Mouse (Mus musculus): ENCODE data around the gene Crybg3.

Crybg3 gene

DNA sequence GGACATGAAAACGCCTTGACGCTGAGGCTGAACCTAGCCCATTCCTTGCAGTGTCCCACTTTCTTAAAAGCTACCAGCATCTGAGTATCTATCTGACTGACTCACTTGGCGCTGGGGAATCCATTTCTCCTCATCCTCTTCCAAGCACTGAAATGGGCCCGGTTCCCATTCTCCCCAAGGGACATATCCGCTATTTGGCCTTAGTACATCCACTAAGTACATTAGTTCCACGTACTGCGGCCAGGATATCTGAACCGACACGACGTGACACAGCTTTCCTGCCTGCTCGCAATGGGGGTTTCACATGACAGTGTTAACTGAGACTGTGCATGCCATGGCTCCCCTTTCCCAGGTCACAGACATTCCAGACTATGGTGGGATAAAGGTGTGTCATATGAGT lies 66.4 kb downstream of the Crybg3 start:
- DNase-seq (ENCODE audit: low read depth, low spot score), result no peak

DNA sequence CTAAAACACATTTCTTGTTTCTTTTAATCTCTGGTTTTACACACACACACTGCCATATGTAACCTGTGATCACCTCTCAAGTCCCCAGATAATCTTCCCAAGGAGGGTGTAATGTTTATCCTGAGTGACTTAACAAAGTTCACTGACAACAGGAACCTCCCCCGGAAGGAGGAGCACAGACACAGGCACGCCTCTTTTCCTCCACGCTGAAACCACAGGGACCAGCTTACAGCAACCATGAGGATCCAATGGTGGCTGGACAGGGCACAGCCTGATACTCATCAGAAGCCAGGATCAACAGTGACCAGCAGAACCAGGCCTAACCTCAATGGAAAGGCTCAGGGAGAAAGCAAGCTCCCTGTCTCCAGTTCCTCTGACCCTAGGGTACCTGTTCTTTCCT lies 68.2 kb downstream of the Crybg3 start:
- no peak for DNase-seq (ENCODE audit: low read depth, low spot score)

DNA sequence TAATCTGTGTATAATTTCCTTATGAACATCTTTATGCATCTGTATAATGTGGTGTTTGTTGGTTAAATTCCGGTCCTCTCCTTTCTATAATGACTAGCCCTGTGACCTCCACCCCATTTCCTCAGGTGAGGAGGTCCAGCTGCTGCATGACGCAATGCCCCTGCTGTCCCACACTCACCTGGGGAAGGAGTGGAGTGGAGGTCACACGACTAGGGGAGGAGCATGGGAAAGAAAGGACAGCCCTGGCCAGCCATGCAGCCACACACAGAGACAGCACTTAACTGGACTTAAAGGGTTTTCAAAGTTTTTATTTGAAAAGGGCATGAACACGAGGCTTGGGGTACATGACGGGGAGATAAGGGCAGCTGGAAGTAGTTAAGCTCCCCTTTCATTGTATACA lies 69.5 kb downstream of the Crybg3 start:
- no peak for DNase-seq (ENCODE audit: low read depth, low spot score)

DNA sequence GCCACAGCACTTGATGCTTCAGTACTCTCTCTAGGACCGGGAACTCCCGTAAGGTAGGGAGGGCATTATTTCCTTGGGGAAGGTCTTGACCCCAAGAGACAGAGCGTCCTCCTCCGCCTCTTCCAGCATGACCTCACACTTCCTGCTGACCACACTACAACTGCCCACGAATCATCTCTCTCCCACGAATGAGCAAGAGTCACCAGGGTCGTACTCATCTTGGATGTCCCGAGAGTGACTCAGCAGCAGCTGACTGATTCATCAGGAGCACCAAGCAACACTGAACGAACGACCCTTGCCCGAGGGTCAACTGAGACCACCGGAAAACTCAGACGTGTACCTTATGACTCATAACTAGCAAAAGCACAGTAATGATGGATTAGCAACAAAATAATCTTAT lies 71.2 kb downstream of the Crybg3 start:
- DNase-seq (ENCODE audit: low read depth, low spot score), result no peak

DNA sequence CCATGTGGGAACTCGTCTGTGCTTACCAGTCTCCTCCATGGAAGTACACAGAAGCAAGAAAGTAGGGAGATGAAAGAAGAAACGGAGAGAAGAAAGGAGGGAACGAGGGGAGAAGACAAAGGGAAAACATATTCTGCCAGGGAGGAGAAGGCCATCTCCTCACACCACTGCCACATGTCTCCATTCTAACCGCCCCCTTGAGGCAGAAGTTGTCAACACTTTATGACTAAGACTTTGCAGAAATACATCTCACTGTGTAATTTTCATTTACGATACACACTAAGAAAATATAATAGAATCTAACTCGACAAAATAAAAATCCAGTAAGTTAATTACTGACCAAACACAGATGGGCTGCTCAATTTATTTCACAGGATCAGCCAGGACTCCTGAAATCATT lies 73.8 kb downstream of the Crybg3 start:
- no peak for DNase-seq (ENCODE audit: low read depth, low spot score)

DNA sequence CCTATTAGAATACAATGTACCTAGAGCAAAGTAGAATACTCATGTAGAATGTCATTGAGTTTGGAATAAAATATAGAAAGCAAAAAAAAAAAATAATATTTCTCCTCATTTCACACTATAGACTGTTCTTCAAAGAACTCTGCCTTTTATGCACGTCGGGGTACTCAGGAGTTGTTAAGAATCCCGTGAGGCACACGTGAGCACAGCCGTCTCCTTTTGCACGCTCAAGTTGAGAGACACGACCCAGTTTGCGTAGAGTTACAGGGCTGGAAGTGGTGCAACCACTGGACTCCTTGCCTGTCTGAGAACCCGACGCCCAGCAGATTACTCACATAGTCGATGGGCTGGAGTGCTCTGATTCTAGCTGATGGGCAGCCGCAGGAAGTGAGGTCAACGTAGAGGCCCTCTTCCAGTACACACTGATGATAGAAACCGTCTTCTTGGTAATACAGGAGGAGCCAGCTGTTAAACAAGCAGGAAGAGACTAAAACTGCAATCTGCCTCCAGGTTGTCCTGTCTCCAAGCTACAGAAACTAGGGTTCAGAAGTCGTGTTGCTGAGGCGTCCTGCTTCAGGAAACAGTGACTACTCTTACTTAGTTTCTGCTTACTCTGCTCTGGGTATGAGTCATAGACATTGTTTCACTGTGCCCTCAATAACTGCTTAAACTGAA lies 78.9 kb downstream of the Crybg3 start:
- DNase-seq (ENCODE audit: low read depth, low spot score), result no peak

DNA sequence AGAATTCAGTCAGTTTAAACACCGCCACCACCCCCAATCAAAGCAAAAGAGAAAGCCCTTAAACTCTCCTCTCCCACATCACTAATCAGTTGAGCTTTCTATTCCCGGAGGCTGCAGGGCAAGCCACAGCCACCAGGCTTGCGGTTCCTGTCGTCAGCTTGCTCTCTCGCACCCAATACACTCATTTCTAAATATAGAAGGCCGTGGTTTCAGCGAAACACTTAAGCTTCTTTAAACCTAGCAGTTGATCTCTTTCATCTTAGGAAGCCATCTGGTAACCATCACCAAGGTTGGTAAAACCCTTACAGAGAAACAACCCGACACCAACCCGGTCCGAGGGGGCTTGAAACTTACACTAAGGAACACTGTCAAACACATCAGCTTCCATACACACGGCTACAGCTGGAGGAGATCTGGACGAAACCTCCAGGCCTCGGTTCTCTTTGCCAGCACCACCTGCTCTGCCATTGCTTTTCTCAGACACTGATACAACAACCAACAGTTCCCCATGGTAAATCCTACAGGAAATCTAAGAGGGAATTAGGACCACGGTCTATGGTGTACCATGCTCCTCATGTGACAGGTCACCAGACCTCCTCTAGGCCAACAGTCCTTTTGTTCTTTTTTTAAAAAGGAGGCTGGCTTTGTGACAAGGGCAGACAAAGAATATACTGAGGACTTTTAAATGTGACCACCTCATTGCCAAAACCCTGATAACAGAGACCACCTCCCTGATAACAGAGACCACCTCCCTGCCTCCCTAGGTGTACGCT lies 83.1 kb downstream of the Crybg3 start:
- no peak for DNase-seq (ENCODE audit: low read depth, low spot score)

DNA sequence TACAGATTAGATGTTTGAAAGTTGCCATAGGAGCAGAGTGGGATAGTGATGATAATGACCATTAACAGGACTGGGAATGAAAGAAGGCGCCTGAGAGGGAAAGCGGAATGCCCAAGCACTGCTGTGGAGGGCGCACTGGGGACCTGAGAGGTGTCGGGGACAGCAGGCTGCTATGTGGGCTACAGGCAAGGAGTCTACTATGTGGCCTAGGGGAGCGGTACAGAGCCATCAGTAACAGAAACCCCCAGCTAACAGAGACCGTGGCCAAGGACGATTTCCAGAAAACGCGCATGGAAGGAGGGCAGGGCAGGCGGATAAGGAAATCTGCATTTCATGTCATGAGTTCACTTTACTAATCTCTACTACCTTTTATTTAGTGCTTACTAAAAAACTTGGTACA lies 83.8 kb downstream of the Crybg3 start:
- DNase-seq (ENCODE audit: low read depth, low spot score), result no peak

DNA sequence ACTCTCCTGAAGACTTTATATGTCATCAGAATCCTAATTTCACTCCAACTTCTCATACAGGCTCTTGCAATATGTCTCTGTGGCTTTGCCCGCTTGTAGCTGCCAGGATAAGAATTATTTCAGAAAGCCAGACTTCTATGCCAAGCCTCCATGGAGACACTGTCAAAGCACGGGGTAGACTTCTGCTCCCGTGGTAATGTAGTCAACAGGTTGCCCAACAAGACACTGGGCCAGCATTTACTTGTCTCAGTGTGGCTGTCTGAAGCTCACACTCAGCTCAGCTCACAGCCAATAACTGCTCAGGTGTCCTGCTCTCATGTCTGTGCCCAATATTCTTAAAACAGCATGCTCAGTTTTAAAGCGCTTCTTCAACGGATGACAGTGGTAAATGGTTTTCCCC lies 85.6 kb downstream of the Crybg3 start:
- DNase-seq (ENCODE audit: low read depth, low spot score), result no peak

DNA sequence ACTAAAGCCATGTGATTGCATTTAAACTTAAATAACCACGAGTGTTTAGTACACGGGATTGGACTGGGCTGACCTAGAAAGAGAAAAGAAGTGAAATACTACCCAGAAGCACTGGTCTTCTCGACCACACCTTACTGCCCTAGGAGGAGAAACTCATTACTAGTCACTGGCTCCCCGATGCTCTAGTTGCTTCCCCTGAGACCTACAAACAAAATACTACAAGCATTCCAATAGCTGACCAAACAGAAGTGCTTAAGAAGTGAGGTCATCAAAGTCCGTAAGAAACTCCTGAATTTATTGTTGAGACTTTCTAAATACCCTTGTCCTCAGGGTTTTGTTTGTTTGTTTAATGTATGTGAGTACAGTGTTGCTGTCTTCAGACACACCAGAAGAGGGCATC lies 90.9 kb downstream of the Crybg3 start:
- DNase-seq (ENCODE audit: low read depth, low spot score), result no peak

DNA sequence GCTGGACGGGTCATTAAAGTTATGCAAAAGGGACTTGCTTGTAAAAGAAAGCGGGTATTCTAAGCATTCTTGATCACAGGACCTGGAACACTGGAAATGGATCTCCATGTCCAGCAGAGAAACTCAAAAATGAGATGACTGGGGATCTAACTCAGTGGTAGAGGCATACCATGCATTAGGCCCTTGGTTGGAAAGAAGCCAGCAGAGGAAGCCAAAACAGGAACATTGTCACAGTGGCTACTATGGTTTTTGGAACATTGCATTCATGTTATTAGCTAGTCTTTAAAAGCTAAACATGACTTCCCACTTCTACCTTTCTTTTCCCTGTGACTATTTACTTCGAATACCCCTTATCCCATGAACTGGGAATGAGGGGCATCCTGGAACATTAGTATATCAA lies 101.6 kb downstream of the Crybg3 start:
- no peak for DNase-seq (ENCODE audit: low read depth, low spot score)

DNA sequence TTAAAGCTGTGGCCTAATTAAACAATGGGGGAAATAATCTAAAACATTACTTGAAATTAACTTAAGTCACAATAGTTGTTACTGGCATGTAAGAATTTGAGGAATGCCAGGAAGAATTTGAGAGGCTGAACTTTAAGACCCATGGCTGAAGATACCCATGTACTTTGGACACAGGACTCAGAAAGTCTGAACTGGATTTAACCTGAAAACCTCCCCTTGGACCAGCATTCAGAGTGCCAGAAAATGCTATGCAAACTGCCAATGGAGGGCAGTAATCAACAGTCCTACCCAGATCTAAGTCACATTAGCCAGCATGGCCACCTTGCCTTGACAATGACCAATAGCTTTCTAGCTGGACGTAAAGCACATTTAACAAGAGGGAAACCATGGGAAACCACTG lies 102.8 kb downstream of the Crybg3 start:
- no peak for DNase-seq (ENCODE audit: low read depth, low spot score)

DNA sequence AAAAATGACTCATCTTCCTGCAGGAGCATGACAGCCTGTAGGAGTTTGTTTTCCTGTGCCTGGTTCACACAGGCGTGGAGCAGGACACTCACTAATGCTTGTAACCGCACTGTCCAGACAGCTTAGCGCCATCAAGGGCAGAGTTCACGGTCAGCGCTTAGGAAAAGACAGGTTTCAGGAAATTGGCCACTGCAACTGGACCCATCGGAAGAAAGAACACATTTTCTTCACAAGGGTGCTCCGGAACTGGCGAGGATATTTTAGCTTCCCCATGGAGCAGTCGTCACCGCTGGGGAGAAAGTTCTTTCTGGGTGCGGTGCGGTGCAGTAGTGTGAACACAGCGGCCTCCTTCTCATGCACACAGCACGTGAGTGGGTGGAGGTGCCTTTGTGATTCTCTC lies 107.6 kb downstream of the Crybg3 start:
- peak; percentile 25 for DNase-seq (ENCODE audit: low read depth, low spot score)

DNA sequence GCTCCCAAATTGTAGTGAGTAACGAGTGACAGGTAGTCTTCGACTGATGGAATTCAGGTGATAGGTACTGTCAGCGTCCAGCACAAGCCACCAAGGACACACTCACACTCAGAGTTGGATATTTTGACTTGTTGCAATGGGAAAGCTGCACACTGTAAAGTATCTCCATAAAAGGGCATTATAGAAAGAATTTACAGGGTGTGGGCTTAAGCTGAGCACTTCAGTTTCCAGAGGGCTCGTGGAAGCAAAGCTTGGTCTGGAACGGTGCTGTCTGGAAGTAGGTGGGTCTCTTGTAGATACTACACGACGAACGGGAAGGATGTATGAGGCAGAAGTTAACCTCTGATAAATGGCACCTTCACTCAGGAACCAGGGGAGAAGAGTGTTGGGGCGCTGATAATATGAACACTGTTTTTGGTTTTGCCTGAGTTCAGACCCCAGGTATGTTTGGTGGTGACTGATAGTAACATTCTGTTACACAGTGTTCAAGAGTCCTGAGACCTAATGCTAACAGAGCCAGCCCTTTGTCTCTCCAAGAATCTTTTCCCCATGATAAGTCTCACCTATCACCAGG lies 112.7 kb downstream of the Crybg3 start:
- DNase-seq (ENCODE audit: low read depth, low spot score), result no peak

DNA sequence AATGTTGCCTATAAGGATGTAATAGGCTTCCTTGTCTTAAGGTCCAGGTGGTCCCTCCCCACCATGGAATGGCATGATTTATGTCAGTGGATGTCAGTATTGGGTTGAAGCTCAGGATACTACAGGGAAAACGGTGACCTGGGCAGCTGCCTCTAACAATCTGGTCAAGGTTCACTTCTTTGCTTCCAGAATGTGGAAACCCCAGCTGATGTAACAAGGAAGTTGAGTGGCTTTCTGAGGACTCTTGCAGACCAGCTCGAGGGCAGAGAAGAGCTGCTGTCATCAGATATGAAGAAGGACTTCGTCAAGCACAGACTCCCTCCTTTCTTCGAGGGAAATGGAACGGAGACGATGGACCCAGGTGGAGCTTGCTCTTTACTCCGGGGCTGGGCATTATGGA lies 113.5 kb downstream of the Crybg3 start:
- DNase-seq (ENCODE audit: low read depth, low spot score), result no peak

DNA sequence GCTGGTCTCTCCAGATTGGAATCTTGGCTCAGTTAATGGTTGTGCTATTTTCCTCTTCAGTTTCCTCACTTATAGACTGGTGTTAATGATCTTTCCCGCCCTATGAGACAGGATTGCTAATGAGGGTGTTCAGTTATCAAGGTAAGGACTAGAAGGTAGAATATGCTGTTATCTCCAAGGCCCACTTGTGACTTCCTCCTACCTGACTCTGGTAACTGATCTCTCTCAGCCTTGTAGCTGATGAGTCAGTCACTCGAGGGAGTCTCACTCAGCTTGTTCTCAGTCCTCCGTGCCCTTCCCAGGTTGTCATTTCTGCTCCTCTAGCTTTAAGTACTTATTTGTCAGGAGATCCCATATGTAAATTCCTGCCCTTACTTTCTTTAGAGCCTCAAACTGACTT lies 122.8 kb downstream of the Crybg3 start:
- peak; percentile 24 for DNase-seq (ENCODE audit: low read depth, low spot score)

DNA sequence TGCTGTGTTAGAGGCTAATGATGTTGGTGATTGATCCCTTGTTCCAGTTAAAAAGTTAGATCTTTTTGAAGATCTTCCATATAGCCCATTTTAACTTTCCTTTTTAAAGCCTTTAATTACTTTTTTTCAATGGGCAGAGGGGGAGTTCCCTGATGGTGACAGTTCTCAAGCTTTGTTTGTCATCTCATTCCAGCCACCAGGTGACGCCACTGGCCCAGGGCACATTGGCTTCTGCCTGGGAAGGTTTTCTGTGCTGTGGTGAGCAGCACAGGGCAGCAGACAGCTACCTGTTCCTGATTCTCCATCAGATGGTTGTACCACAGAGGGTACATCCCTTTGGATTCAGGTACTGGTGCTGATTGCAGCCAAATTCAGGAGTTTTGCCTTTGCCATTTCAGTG lies 126.0 kb downstream of the Crybg3 start:
- peak; percentile 57 for DNase-seq (ENCODE audit: low read depth, low spot score)

DNA sequence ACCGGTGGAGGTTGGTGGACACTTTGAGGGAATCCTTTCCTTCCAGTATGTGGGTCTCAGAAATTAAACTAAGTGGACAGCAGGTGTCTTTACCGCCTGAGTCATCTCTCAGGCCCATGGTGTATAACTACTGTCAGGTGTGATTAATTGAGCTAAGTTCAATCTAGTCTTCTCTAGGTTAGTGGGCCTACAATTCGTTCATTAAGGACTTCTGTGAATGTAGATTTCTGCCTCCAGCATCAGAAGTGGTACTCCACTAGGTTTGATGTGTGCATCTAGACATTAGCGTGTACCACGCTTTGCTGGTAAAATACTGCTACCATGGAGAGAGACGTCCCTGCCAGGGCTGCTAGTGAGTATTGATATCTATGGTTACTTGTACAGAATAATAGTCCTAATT lies 128.2 kb downstream of the Crybg3 start:
- DNase-seq (ENCODE audit: low read depth, low spot score), result no peak

DNA sequence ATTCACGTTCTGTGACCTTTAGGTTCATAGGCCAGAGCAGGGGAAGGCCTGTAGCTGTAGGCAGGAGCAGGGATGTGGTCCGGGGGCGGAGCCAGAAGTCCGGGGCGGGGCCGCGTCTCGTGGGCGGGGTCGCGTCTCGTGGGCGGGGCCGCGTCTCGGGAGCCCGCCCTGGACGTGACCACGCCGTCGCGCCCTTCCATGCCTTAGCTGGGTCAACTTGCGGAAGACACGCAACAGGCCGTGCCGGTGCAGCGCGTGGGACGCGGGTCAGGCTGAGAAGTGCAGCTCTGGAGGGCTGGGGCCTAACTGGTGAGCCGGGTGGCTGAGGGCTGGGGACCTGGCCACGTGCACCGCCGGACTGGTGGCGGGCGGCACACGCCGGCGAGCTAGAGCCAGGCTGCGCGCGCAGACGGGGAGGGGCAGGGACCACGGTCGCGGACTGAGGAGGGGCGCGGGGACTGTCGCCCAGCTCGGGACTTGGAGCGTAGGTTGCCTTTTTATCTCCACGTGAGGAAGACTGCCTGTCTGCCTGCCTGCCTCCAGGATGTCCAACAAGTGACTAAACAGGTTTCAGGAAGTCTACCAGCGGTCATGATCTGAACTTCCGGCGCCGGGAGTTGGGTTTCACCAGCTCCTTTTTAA lies 129.0 kb downstream of the Crybg3 start, which contains the start of gene Riox2:
Riox2 (plus strand) TSS at position 139 of the 642 bp plus-strand sequence.
- DNase-seq (ENCODE audit: low read depth, low spot score), result peak; percentile 66

DNA sequence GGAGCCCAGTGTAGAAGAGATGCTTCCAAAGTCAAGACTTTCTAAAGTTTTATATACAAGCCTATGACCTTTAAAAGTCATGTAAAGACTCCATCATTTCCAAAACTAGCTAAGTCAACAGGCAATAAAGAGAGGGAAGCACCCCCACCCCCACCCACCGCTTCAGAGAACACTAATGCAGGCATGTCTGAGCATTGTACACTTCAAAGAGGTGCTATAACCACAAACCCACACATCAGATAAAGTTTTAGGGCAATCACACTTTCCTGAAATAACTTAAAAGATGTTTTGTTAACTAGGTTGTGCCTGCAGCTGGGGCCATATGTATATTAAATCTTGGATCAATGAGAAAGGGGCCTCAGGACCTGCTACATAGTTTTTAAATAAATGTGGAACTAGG lies 130.9 kb downstream of the Crybg3 start:
- DNase-seq (ENCODE audit: low read depth, low spot score), result no peak

DNA sequence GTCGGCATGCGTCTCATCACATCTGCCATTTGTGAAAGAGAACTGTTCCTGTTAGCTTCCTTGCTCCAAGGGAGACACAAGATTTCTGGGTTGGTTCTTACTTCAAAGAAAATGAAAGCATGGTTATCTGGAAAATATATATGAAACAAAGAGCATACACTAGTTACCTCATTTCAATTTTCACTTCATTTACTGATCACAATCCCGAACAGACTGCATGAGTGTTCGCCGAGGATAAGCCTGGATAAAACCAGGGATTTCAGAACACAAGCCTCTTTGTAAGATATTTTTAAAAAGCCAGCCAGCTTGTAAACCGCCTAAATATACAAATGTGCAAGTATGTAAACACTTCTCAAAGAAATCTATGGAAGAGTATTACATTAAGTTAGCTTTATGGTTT lies 136.8 kb downstream of the Crybg3 start:
- DNase-seq (ENCODE audit: low read depth, low spot score), result no peak

DNA sequence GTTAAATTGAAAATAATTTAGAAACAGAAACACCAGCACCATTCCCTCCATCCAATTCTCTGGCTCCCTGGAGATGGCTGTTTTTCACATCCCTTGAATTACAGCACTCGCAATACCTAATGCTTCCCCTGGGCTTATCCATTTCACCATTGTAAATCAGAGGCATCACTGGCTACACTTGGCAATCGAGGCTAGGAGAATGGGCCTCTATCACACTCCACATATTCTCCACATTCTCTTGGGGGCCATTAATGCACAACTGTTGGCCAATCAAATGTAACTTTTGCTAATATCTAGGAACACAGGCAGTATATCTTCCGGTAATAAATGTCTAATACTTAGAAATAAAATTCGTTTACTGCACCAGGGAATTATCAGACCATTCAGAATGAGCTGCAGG lies 137.2 kb downstream of the Crybg3 start:
- no peak for DNase-seq (ENCODE audit: low read depth, low spot score)
